Mouse (Mus musculus) midbrain, embryonic 10.5 days (tissue): ENCODE data around the gene Fkbp7. TPM values are rescaled to one million over a fixed set of nuclear protein-coding genes. Genes with fewer than 3 reads are reported as not detected.

Source experiments
- DNase-seq: peaks from one replicate; pipeline ENCODE4 v3.0.0-alpha.2; 2017; ENCODE audit warnings: low spot score
- H3K27ac ChIP-seq: fragments of 300-500 bp; sonication (generic); replicated peaks from 2 replicates; pipeline ENCODE4 v1.5.1; 2016; ENCODE audit warnings: mild to moderate bottlenecking
- H3K27me3 ChIP-seq: fragments of 300-500 bp; sonication (generic); 2 replicates; pipeline ENCODE4 v1.6.1; 2016; ENCODE audit warnings: low read depth, mild to moderate bottlenecking; ENCODE audit not compliant: poor library complexity, severe bottlenecking
- H3K36me3 ChIP-seq: fragments of 300-500 bp; sonication (generic); 2 replicates; pipeline ENCODE4 v1.6.1; 2016; ENCODE audit warnings: mild to moderate bottlenecking, moderate library complexity
- H3K4me1 ChIP-seq: fragments of 300-500 bp; sonication (generic); 2 replicates; pipeline ENCODE4 v1.6.1; 2016
- H3K4me3 ChIP-seq: fragments of 300-500 bp; sonication (generic); 2 replicates; pipeline ENCODE4 v1.5.1; 2016; ENCODE audit warnings: mild to moderate bottlenecking, moderate library complexity
- H3K9me3 ChIP-seq: fragments of 300-500 bp; sonication (generic); replicated peaks from 2 replicates; pipeline ENCODE4 v1.6.1; 2016; ENCODE audit warnings: mild to moderate bottlenecking
- WGBS: fragments of 180-500 bp; shearing (Covaris S2); methylation state at CpG from one replicate; pipeline ENCODE4 v1.1.7; 2016; 5-methylcytosine and 5-hydroxymethylcytosine counted together
- polyA plus RNA-seq: library from polyadenylated mRNA; unstranded; fragments of >200 nt; fragmentation: Nextera tagmentation; extraction: Ambion mirVana; gene quantifications from 2 replicates; pipeline ENCODE4 v1.2.1, GENCODE M21; 2016

The Fkbp7 gene
- polyA plus RNA-seq, 1 experiment from 2014 or later: 12.1 TPM

GRCm38 (mm10) chr2:76620188-76620587, 52.7 kb downstream of the Fkbp7 start:
- no peaks in the 10 kb centered on the region for H3K27me3 ChIP-seq

DNA sequence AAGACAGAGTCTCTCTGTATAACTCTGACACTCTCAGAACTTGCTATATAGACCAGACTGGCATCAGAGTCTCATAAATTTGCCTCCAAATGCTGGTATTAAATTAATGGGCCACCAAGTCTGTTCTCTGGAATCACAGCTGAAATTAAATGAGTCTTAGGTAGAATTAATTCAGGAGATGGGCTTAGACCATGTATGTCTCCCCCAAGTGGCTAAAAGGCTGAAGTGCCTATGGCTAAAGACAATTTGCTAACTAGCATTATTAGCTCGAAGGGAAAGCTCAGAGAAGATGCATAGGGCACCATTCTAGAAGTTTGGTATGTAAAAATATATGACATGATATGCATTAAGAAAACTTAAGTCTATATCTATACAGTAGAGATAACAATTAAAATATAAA, 54.8 kb downstream of the Fkbp7 start:
- Histone ChIP-seq H3K9me3 (no peaks in the 10 kb centered on the region), H3K4me1 (no peaks in the 10 kb centered on the region), H3K27ac (no peak overlapping the region), H3K27me3 (no peaks in the 10 kb centered on the region), H3K4me3 (no peak overlapping the region), H3K36me3 (peaks cover 8% of the 10 kb centered on the region)
- DNase-seq: no peak
- 39% methylated on average over 1 of the region's 1 CpGs for whole genome bisulfite sequencing

More at GRCm38 (mm10) chr2:76620188-76620587, 52.7 kb downstream of the Fkbp7 start:
- Histone ChIP-seq H3K36me3 (peaks cover 29% of the 10 kb centered on the region), H3K9me3 (0 out of 2 replicates have a peak, but pooled peaks cover 2% of the 10 kb centered on the region), H3K4me1 (no peaks in the 10 kb centered on the region), H3K4me3 (no peak overlapping the region), H3K27ac (no peak overlapping the region)
- no peak for DNase-seq
- WGBS: 88% methylated on average over 5 of the region's 5 CpGs

Other genes with a start within 250 kb of the Fkbp7 start
- 83.7 and 86.8 TPM in 2 replicates for gene Prkra, start 25.1 kb downstream of the Fkbp7 start, polyA plus RNA-seq
- gene Pjvk, start 24.6 kb downstream of the Fkbp7 start, polyA plus RNA-seq: 0.40 and 0.69 TPM in 2 replicates
- gene Plekha3, start 2.2 kb upstream of the Fkbp7 start, polyA plus RNA-seq: 4.9 and 6.2 TPM in 2 replicates